Mouse (Mus musculus) MEL (cell line): ENCODE results near the gene Atp8b4. TPM values are rescaled to one million over a fixed set of nuclear protein-coding genes. Genes with fewer than 3 reads are reported as not detected.

Experiments
- DNase-seq: peaks from one replicate; pipeline ENCODE4 v3.0.0; 2011; ENCODE audit warnings: low read depth, low spot score
- H3K27ac ChIP-seq: 2 replicates; pipeline ENCODE4 v1.5.1; 2012; ENCODE audit warnings: low read depth, mild to moderate bottlenecking, control low read depth, low read length, moderate library complexity; ENCODE audit not compliant: control insufficient read depth
- H3K27me3 ChIP-seq, 2 experiments: fragments of 150-350 bp in 1 of 2; sonication (generic) in 1 of 2; 2 replicates each; pipeline ENCODE4 v1.6.1; 2012; ENCODE audit warnings: low read length in 2 of 2, mild to moderate bottlenecking in 2 of 2, improper control_type of control experiment in 1 of 2, moderate library complexity in 1 of 2; ENCODE audit not compliant: insufficient read depth in 2 of 2, control insufficient read depth in 1 of 2
- H3K36me3 ChIP-seq, 2 experiments: 2 replicates each; pipeline ENCODE4 v1.6.1; 2012 to 2014; ENCODE audit warnings: low read length in 2 of 2, improper control_type of control experiment in 1 of 2, inconsistent platforms in 1 of 2, mild to moderate bottlenecking in 1 of 2; ENCODE audit not compliant: insufficient read depth in 2 of 2, control insufficient read depth in 1 of 2
- H3K4me1 ChIP-seq, 2 experiments: fragments of 150-350 bp in 1 of 2; sonication (generic) in 1 of 2; 2 replicates each; pipeline ENCODE4 v1.6.1; 2012; ENCODE audit warnings: low read length in 2 of 2, improper control_type of control experiment in 1 of 2, mild to moderate bottlenecking in 1 of 2; ENCODE audit not compliant: insufficient read depth in 2 of 2, control insufficient read depth in 1 of 2
- H3K4me3 ChIP-seq, 2 experiments: fragments of 150-350 bp in 1 of 2; sonication (generic) in 1 of 2; 2 replicates each; pipeline ENCODE4 v1.5.1; 2012; ENCODE audit warnings: low read depth in 2 of 2, low read length in 2 of 2, mild to moderate bottlenecking in 2 of 2, moderate library complexity in 2 of 2, control low read depth in 1 of 2, improper control_type of control experiment in 1 of 2; ENCODE audit not compliant: control insufficient read depth in 1 of 2, insufficient read depth in 1 of 2
- H3K79me2 ChIP-seq: 2 replicates; pipeline ENCODE4 v1.6.1; 2012; ENCODE audit warnings: mild to moderate bottlenecking, low read length, moderate library complexity; ENCODE audit not compliant: control insufficient read depth, poor library complexity, insufficient read depth
- H3K9ac ChIP-seq: 2 replicates; pipeline ENCODE4 v1.6.1; 2012; ENCODE audit warnings: low read depth, mild to moderate bottlenecking, control low read depth, low read length, moderate library complexity; ENCODE audit not compliant: control insufficient read depth, poor library complexity, severe bottlenecking
- H3K9me3 ChIP-seq: fragments of 150-350 bp; sonication (generic); replicated peaks from 2 replicates; pipeline ENCODE4 v1.6.1; 2012; ENCODE audit warnings: mild to moderate bottlenecking, low read length, improper control_type of control experiment, moderate library complexity; ENCODE audit not compliant: insufficient read depth
- BHLHE40 ChIP-seq: IDR thresholded peaks from 2 replicates; pipeline ENCODE4 v1.6.1; 2012; ENCODE audit warnings: low read depth, mild to moderate bottlenecking, inconsistent platforms, low read length, improper control_type of control experiment, borderline replicate concordance
- CHD2 ChIP-seq: IDR thresholded peaks from 2 replicates; pipeline ENCODE4 v1.6.1; 2011; ENCODE audit warnings: low read length, improper control_type of control experiment
- ETS1 ChIP-seq: IDR thresholded peaks from 2 replicates; pipeline ENCODE4 v1.6.1; 2012; ENCODE audit warnings: low read depth, mild to moderate bottlenecking, inconsistent platforms, low read length, improper control_type of control experiment, moderate library complexity
- GABPA ChIP-seq: IDR thresholded peaks from 2 replicates; pipeline ENCODE4 v1.6.1; 2012; ENCODE audit warnings: low read depth, mild to moderate bottlenecking, inconsistent platforms, low read length, improper control_type of control experiment, moderate library complexity
- GATA1 ChIP-seq: IDR thresholded peaks from 2 replicates; pipeline ENCODE4 v1.6.1; 2011; ENCODE audit warnings: low read depth, low read length, improper control_type of control experiment
- MAFK ChIP-seq: IDR thresholded peaks from 2 replicates; pipeline ENCODE4 v1.6.1; 2011; ENCODE audit warnings: low read depth, mild to moderate bottlenecking, low read length, improper control_type of control experiment, borderline replicate concordance
- MAZ ChIP-seq: IDR thresholded peaks from 2 replicates; pipeline ENCODE4 v1.6.1; 2012; ENCODE audit warnings: low read depth, mild to moderate bottlenecking, inconsistent platforms, low read length, improper control_type of control experiment
- MEF2A ChIP-seq: IDR thresholded peaks from 2 replicates; pipeline ENCODE4 v1.6.1; 2014; ENCODE audit warnings: low read depth, mild to moderate bottlenecking, inconsistent platforms, low read length, improper control_type of control experiment; ENCODE audit not compliant: poor library complexity, insufficient replicate concordance, severe bottlenecking; ENCODE audit errors: extremely low read depth
- MYB ChIP-seq: IDR thresholded peaks from 2 replicates; pipeline ENCODE4 v1.6.1; 2011; ENCODE audit warnings: mild to moderate bottlenecking, low read depth, low read length, improper control_type of control experiment
- MYC ChIP-seq: IDR thresholded peaks from 2 replicates; pipeline ENCODE4 v1.6.1; 2011; ENCODE audit warnings: low read depth, mild to moderate bottlenecking, low read length, improper control_type of control experiment, moderate library complexity
- NELFE ChIP-seq: IDR thresholded peaks from 2 replicates; pipeline ENCODE4 v1.6.1; 2011; ENCODE audit warnings: low read depth, low read length, improper control_type of control experiment
- POLR2A ChIP-seq, 2 experiments: IDR thresholded peaks; 2 replicates each; pipeline ENCODE4 v1.6.1; 2011 to 2012; ENCODE audit warnings: low read length in 2 of 2, mild to moderate bottlenecking in 2 of 2, control low read depth in 1 of 2, improper control_type of control experiment in 1 of 2, low read depth in 1 of 2, moderate library complexity in 1 of 2; ENCODE audit not compliant: control insufficient read depth in 1 of 2, insufficient read depth in 1 of 2, poor library complexity in 1 of 2
- POLR2AphosphoS5 ChIP-seq: IDR thresholded peaks from 2 replicates; pipeline ENCODE4 v1.6.1; 2012; ENCODE audit warnings: low read depth, borderline replicate concordance, mild to moderate bottlenecking, inconsistent platforms, low read length, moderate library complexity, mixed read lengths
- SIN3A ChIP-seq: IDR thresholded peaks from 2 replicates; pipeline ENCODE4 v1.6.1; 2012; ENCODE audit warnings: low read length, improper control_type of control experiment, inconsistent platforms
- TAL1 ChIP-seq: IDR thresholded peaks from 2 replicates; pipeline ENCODE4 v1.6.1; 2012; ENCODE audit warnings: mild to moderate bottlenecking, inconsistent platforms, low read length, moderate library complexity, mixed read lengths
- TBP ChIP-seq: IDR thresholded peaks from 2 replicates; pipeline ENCODE4 v1.8.0; 2011; ENCODE audit warnings: low read depth, low read length, improper control_type of control experiment
- UBTF ChIP-seq: IDR thresholded peaks from 2 replicates; pipeline ENCODE4 v1.6.1; 2012; ENCODE audit warnings: low read depth, mild to moderate bottlenecking, inconsistent platforms, low read length, improper control_type of control experiment, moderate library complexity, borderline replicate concordance; ENCODE audit not compliant: insufficient read depth
- USF1 ChIP-seq: IDR thresholded peaks from 2 replicates; pipeline ENCODE4 v1.6.1; 2014; ENCODE audit warnings: low read depth, mild to moderate bottlenecking, inconsistent platforms, low read length, improper control_type of control experiment, moderate library complexity
- USF2 ChIP-seq, 2 experiments: IDR thresholded peaks; 2 replicates each; pipeline ENCODE4 v1.6.1; 2011 to 2012; ENCODE audit warnings: improper control_type of control experiment in 2 of 2, low read length in 2 of 2, borderline replicate concordance in 1 of 2, inconsistent platforms in 1 of 2, low read depth in 1 of 2, mild to moderate bottlenecking in 1 of 2; ENCODE audit not compliant: insufficient read depth in 1 of 2
- ZC3H11A ChIP-seq: IDR thresholded peaks from 2 replicates; pipeline ENCODE4 v1.6.1; 2012; ENCODE audit warnings: low read depth, mild to moderate bottlenecking, inconsistent platforms, low read length, improper control_type of control experiment
- ZNF384 ChIP-seq: IDR thresholded peaks from 2 replicates; pipeline ENCODE4 v1.6.1; 2012; ENCODE audit warnings: low read depth, mild to moderate bottlenecking, inconsistent platforms, low read length, improper control_type of control experiment
- polyA plus RNA-seq, 2 experiments: library from polyadenylated mRNA; stranded (reverse) in 1 of 2; unstranded in 1 of 2; fragments of >175 nt in 1 of 2; fragments of >200 nt in 1 of 2; gene quantifications; 2 replicates each; pipeline versions ENCODE4 v1.2.1 to v1.2.4; 2012; ENCODE audit warnings: low replicate concordance in 2 of 2, low read depth in 1 of 2; ENCODE audit not compliant: insufficient read length in 2 of 2, insufficient read depth in 1 of 2, missing spikeins in 1 of 2
- total RNA-seq: library from RNA; depleted of rRNA; stranded (reverse); fragments of 300-350 nt; gene quantifications from 2 replicates; pipeline ENCODE4 v1.2.3, GENCODE M21; 2012

Atp8b4 gene
- total and polyA plus RNA-seq, 3 experiments, result not detected

- TF ChIP-seq ZC3H11A (no peak), NELFE (no peak), POLR2A (IDR thresholded peaks at IDR 0.05; ENCODE audit: control insufficient read depth in 1 of 2, insufficient read depth in 1 of 2, low read depth in 1 of 2, low read length in 2 of 2, poor library complexity in 1 of 2) (no peak), MAZ (no peak), UBTF (no peak), POLR2AphosphoS5 (no peak), MEF2A (no peak), GATA1 (no peak), TBP (no peak), ZNF384 (no peak), CHD2 (no peak), TAL1 (no peak), SIN3A (no peak), ETS1 (no peak)
- DNase-seq, result no peak
- Histone ChIP-seq H3K4me3 (no peak overlapping the region), H3K9ac (no peak overlapping the region), H3K79me2 (no peaks in the 10 kb centered on the region), H3K4me1 (no peaks in the 10 kb centered on the region), H3K9me3 (no peaks in the 10 kb centered on the region), H3K36me3 (no peaks in the 10 kb centered on the region), H3K27me3 (no peaks in the 10 kb centered on the region; a peak in 1 of 4 replicates), H3K27ac (no peak overlapping the region)
Measured at GRCm38 (mm10) chr2:126496838-126497237, 3.6 kb downstream of the Atp8b4 start.

GRCm38 (mm10) chr2:126495832-126496695 is 4.4 kb downstream of the Atp8b4 start:
- Histone ChIP-seq H3K4me1 (no peaks in the 10 kb centered on the region; a peak in 1 of 4 replicates), H3K27me3 (no peaks in the 10 kb centered on the region), H3K27ac (no peak overlapping the region), H3K4me3 (no peak overlapping the region), H3K9me3 (no peaks in the 10 kb centered on the region), H3K79me2 (no peaks in the 10 kb centered on the region), H3K36me3 (no peaks in the 10 kb centered on the region), H3K9ac (no peak overlapping the region)
- TF ChIP-seq TBP (no peak), SIN3A (no peak), BHLHE40 (no peak), ZNF384 (no peak), MAFK (no peak), MYB (no peak), NELFE (no peak), USF2 (IDR thresholded peaks at IDR 0.05; ENCODE audit: borderline replicate concordance in 1 of 2, insufficient read depth in 1 of 2, low read depth in 1 of 2, low read length in 2 of 2) (no peak), UBTF (no peak), GABPA (no peak), TAL1 (no peak), USF1 (no peak), MYC (no peak), MAZ (no peak), MEF2A (no peak)
- DNase-seq, result no peak
